Mouse (Mus musculus) MEL (cell line): ENCODE measurements at regions not wholly inside any gene's neighbourhood (a gene's known extent, or its start where the extent isn't known, plus 50 kb on each side); places are given as distances from the start of the nearest gene placed in this dataset.
"Not testable (repeated sequence)": the region's sequence is repeated elsewhere in the genome, so short reads cannot be mapped to it uniquely, and the experiment has no call there.

ENCODE experiments used
- DNase-seq: peaks from one replicate; pipeline ENCODE4 v3.0.0; 2011; ENCODE audit warnings: low read depth, low spot score
- H3K27ac ChIP-seq: 2 replicates; pipeline ENCODE4 v1.5.1; 2012; ENCODE audit warnings: low read depth, mild to moderate bottlenecking, control low read depth, low read length, moderate library complexity; ENCODE audit not compliant: control insufficient read depth
- H3K27me3 ChIP-seq, 2 experiments: fragments of 150-350 bp in 1 of 2; sonication (generic) in 1 of 2; 2 replicates each; pipeline ENCODE4 v1.6.1; 2012; ENCODE audit warnings: low read length in 2 of 2, mild to moderate bottlenecking in 2 of 2, improper control_type of control experiment in 1 of 2, moderate library complexity in 1 of 2; ENCODE audit not compliant: insufficient read depth in 2 of 2, control insufficient read depth in 1 of 2
- H3K36me3 ChIP-seq, 2 experiments: 2 replicates each; pipeline ENCODE4 v1.6.1; 2012 to 2014; ENCODE audit warnings: low read length in 2 of 2, improper control_type of control experiment in 1 of 2, inconsistent platforms in 1 of 2, mild to moderate bottlenecking in 1 of 2; ENCODE audit not compliant: insufficient read depth in 2 of 2, control insufficient read depth in 1 of 2
- H3K4me1 ChIP-seq, 2 experiments: fragments of 150-350 bp in 1 of 2; sonication (generic) in 1 of 2; 2 replicates each; pipeline ENCODE4 v1.6.1; 2012; ENCODE audit warnings: low read length in 2 of 2, improper control_type of control experiment in 1 of 2, mild to moderate bottlenecking in 1 of 2; ENCODE audit not compliant: insufficient read depth in 2 of 2, control insufficient read depth in 1 of 2
- H3K4me3 ChIP-seq, 2 experiments: fragments of 150-350 bp in 1 of 2; sonication (generic) in 1 of 2; 2 replicates each; pipeline ENCODE4 v1.5.1; 2012; ENCODE audit warnings: low read depth in 2 of 2, low read length in 2 of 2, mild to moderate bottlenecking in 2 of 2, moderate library complexity in 2 of 2, control low read depth in 1 of 2, improper control_type of control experiment in 1 of 2; ENCODE audit not compliant: control insufficient read depth in 1 of 2, insufficient read depth in 1 of 2
- H3K79me2 ChIP-seq: 2 replicates; pipeline ENCODE4 v1.6.1; 2012; ENCODE audit warnings: mild to moderate bottlenecking, low read length, moderate library complexity; ENCODE audit not compliant: control insufficient read depth, poor library complexity, insufficient read depth
- H3K9ac ChIP-seq: 2 replicates; pipeline ENCODE4 v1.6.1; 2012; ENCODE audit warnings: low read depth, mild to moderate bottlenecking, control low read depth, low read length, moderate library complexity; ENCODE audit not compliant: control insufficient read depth, poor library complexity, severe bottlenecking
- H3K9me3 ChIP-seq: fragments of 150-350 bp; sonication (generic); replicated peaks from 2 replicates; pipeline ENCODE4 v1.6.1; 2012; ENCODE audit warnings: mild to moderate bottlenecking, low read length, improper control_type of control experiment, moderate library complexity; ENCODE audit not compliant: insufficient read depth
- CHD1 ChIP-seq: IDR thresholded peaks from 2 replicates; pipeline ENCODE4 v1.6.1; 2012; ENCODE audit warnings: low read depth, mild to moderate bottlenecking, inconsistent platforms, low read length, improper control_type of control experiment
- HCFC1 ChIP-seq: IDR thresholded peaks from 2 replicates; pipeline ENCODE4 v1.6.1; 2012; ENCODE audit warnings: low read depth, mild to moderate bottlenecking, inconsistent platforms, low read length, improper control_type of control experiment, moderate library complexity
- JUND ChIP-seq: IDR thresholded peaks from 2 replicates; pipeline ENCODE4 v1.6.1; 2011; ENCODE audit warnings: low read depth, mild to moderate bottlenecking, improper control_type of control experiment, low read length
- MAFK ChIP-seq: IDR thresholded peaks from 2 replicates; pipeline ENCODE4 v1.6.1; 2011; ENCODE audit warnings: low read depth, mild to moderate bottlenecking, low read length, improper control_type of control experiment, borderline replicate concordance
- MAX ChIP-seq: IDR thresholded peaks from 2 replicates; pipeline ENCODE4 v1.6.1; 2011; ENCODE audit warnings: low read length, improper control_type of control experiment
- MYB ChIP-seq: IDR thresholded peaks from 2 replicates; pipeline ENCODE4 v1.6.1; 2011; ENCODE audit warnings: mild to moderate bottlenecking, low read depth, low read length, improper control_type of control experiment
- MYC ChIP-seq: IDR thresholded peaks from 2 replicates; pipeline ENCODE4 v1.6.1; 2011; ENCODE audit warnings: low read depth, mild to moderate bottlenecking, low read length, improper control_type of control experiment, moderate library complexity
- NRF1 ChIP-seq: IDR thresholded peaks from 2 replicates; pipeline ENCODE4 v1.6.1; 2014; ENCODE audit warnings: low read depth, mild to moderate bottlenecking, inconsistent platforms, low read length, improper control_type of control experiment, moderate library complexity; ENCODE audit not compliant: poor library complexity, insufficient read depth, severe bottlenecking
- RAD21 ChIP-seq: IDR thresholded peaks from 2 replicates; pipeline ENCODE4 v1.6.1; 2011; ENCODE audit warnings: mild to moderate bottlenecking, low read depth, low read length, improper control_type of control experiment
- RCOR1 ChIP-seq: IDR thresholded peaks from 2 replicates; pipeline ENCODE4 v1.6.1; 2012; ENCODE audit warnings: low read depth, mild to moderate bottlenecking, inconsistent platforms, low read length, improper control_type of control experiment
- SIN3A ChIP-seq: IDR thresholded peaks from 2 replicates; pipeline ENCODE4 v1.6.1; 2012; ENCODE audit warnings: low read length, improper control_type of control experiment, inconsistent platforms
- USF1 ChIP-seq: IDR thresholded peaks from 2 replicates; pipeline ENCODE4 v1.6.1; 2014; ENCODE audit warnings: low read depth, mild to moderate bottlenecking, inconsistent platforms, low read length, improper control_type of control experiment, moderate library complexity
- USF2 ChIP-seq, 2 experiments: IDR thresholded peaks; 2 replicates each; pipeline ENCODE4 v1.6.1; 2011 to 2012; ENCODE audit warnings: improper control_type of control experiment in 2 of 2, low read length in 2 of 2, borderline replicate concordance in 1 of 2, inconsistent platforms in 1 of 2, low read depth in 1 of 2, mild to moderate bottlenecking in 1 of 2; ENCODE audit not compliant: insufficient read depth in 1 of 2
- ZMIZ1 ChIP-seq: IDR thresholded peaks from 2 replicates; pipeline ENCODE4 v1.6.1; 2012; ENCODE audit warnings: low read depth, mild to moderate bottlenecking, inconsistent platforms, low read length, improper control_type of control experiment, moderate library complexity

DNA sequence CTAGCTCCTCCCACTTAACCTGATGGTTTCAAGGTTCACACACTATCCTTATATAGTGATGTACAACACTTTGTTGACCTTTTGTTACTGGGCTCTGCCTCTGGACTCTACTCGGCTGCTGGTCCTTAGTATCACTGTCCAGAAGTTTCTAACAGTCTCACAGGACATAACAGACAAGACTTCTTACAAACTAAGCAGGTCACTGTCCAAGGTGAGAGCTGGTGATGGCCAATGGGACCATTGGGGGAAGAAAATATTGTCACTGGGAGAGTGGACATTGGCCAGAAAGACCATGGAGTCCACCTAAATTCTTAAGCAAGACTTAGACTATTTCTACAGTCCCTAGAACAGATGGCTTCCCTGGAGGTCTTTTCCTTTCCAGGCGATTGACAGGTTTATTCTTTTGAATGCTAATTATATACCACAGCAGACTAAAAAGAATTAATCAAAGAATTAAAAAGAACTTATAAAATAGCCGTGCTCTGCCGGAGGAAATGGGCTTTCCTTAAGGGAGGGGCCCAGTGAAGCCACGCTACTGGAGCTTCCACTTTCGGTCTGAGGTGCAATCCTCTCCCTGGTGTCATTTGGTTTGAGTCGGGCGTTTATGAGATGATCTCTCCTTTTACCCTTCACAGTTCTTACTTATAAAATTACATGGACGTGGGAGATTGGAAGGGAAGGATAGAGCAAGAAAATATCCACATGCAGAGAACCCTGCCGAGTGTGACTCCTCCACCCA lies 94.9 kb upstream of the Ccdc122 start:
- no peak overlapping the region for H3K27ac ChIP-seq
- H3K9me3 ChIP-seq: no peaks in the 10 kb centered on the region
- DNase-seq: no peak
- TF ChIP-seq MAX: no peak
- TF ChIP-seq SIN3A: no peak
- no peak for TF ChIP-seq RAD21
- no peak for TF ChIP-seq NRF1
- TF ChIP-seq USF1: no peak
- no peak overlapping the region for H3K4me3 ChIP-seq
- H3K27me3 ChIP-seq: no peaks in the 10 kb centered on the region
- H3K79me2 ChIP-seq: no peaks in the 10 kb centered on the region
- no peak overlapping the region for H3K9ac ChIP-seq
- no peaks in the 10 kb centered on the region for H3K36me3 ChIP-seq
- H3K4me1 ChIP-seq: no peaks in the 10 kb centered on the region

DNA sequence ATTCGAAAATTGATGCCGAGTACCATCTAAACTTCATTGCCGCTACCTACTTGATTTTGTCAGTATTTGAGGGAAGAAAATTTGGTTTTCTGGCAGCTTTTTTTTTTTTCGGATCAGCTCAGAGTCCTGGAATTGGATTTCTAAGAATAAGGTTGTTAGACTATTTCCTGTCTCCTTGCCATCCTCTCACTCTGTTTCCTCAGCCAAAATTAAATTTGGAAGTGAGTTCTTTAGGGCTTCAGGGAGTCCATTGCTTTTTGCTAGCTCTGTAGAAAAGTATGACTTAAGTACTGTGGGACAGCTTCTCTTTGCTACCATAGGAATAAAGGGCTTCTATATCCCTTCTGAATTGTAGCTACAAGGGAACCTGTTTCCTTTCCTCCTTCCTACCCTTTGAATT lies 96.1 kb upstream of the Ccdc122 start:
- no peaks in the 10 kb centered on the region for H3K9me3 ChIP-seq
- H3K4me1 ChIP-seq: no peaks in the 10 kb centered on the region
- no peaks in the 10 kb centered on the region for H3K27me3 ChIP-seq
- H3K36me3 ChIP-seq: no peaks in the 10 kb centered on the region
- H3K27ac ChIP-seq: no peak overlapping the region
- no peak for DNase-seq
- no peaks in the 10 kb centered on the region for H3K79me2 ChIP-seq
- TF ChIP-seq RCOR1 (no peak), SIN3A (no peak), MYB (no peak), MAX (no peak), ZMIZ1 (no peak), CHD1 (no peak), USF1 (no peak), JUND (no peak)
- H3K4me3 ChIP-seq: no peak overlapping the region
- H3K9ac ChIP-seq: no peak overlapping the region

DNA sequence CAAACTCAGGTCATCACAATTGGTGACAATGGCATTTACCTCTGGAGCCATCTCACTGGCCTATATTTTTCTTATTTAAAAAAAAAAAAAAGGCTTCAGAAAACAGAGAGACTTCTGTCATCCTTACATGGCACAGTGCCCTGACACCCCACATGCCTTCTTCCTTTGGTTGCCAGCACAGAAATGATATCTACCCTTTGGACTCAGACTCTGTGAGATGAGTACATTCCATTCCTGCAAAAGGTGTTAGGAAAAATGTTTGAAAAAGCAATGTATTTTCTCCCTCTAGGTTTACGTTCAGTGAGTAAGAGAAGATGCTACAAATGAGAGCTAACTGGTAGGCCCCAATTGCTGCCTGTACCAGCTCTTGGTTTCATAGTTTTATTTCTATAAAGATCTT lies 99.9 kb upstream of the Ccdc122 start:
- Histone ChIP-seq H3K4me1 (no peaks in the 10 kb centered on the region), H3K4me3 (no peak overlapping the region), H3K36me3 (no peaks in the 10 kb centered on the region), H3K79me2 (no peaks in the 10 kb centered on the region), H3K27ac (no peak overlapping the region), H3K9ac (no peak overlapping the region), H3K27me3 (no peaks in the 10 kb centered on the region), H3K9me3 (no peaks in the 10 kb centered on the region)
- TF ChIP-seq MAFK (no peak), USF2 (IDR thresholded peaks at IDR 0.05; ENCODE audit: borderline replicate concordance in 1 of 2, insufficient read depth in 1 of 2, low read depth in 1 of 2, low read length in 2 of 2) (no peak), HCFC1 (no peak), MAX (no peak), JUND (no peak), MYC (no peak)
- no peak for DNase-seq

DNA sequence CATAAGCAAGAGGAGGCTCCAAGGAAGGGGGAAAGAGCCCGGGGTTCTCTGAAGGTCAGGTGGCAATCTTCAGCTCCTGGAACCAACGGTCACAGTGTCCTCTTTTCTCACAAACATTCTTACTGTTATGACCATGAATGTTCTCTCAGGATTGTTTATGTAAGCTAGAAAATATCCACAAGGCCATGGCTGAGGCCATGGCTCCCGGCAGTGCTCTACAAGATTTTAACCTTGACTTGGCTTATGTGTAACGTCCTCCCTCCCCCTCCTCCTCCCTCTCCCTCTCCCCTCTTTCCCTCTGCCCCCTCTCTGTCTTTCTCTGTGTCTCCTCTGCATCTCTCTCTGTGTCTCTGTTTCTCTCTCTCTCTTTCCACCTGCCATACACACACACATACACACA lies 100.5 kb upstream of the Ccdc122 start:
- H3K27me3 ChIP-seq, H3K9me3 ChIP-seq: not testable (repeated sequence)

More for the DNA sequence above, 100.5 kb upstream of the Ccdc122 start:
- H3K36me3 ChIP-seq, H3K27ac ChIP-seq, H3K9ac ChIP-seq, DNase-seq, H3K4me3 ChIP-seq, H3K4me1 ChIP-seq, H3K79me2 ChIP-seq: not testable (repeated sequence)
